Mouse (Mus musculus) neural tube, embryonic 13.5 days (tissue): ENCODE data around the gene Cnot11. TPM values are rescaled to one million over a fixed set of nuclear protein-coding genes. Genes with fewer than 3 reads are reported as not detected.
"Not testable (repeated sequence)": the region's sequence is repeated elsewhere in the genome, so short reads cannot be mapped to it uniquely, and the experiment has no call there.

Experiments used
- ATAC-seq: fragments of 200-750 bp; cut with Nextera tagmentation; 2 replicates; pipeline ENCODE4 v1.8.0; 2017; ENCODE audit warnings: low read depth, mild to moderate bottlenecking, moderate TSS enrichment, moderate library complexity
- H3K27ac ChIP-seq: fragments of 300-500 bp; sonication (generic); replicated peaks from 2 replicates; pipeline ENCODE4 v1.5.1; 2015; ENCODE audit warnings: moderate library complexity, mild to moderate bottlenecking, inconsistent platforms
- H3K27me3 ChIP-seq: fragments of 300-500 bp; sonication (generic); 2 replicates; pipeline ENCODE4 v1.6.1; 2015; ENCODE audit warnings: mild to moderate bottlenecking, inconsistent platforms
- H3K36me3 ChIP-seq: fragments of 300-500 bp; sonication (generic); 2 replicates; pipeline ENCODE4 v1.6.1; 2015; ENCODE audit warnings: mild to moderate bottlenecking, inconsistent platforms
- H3K4me1 ChIP-seq: fragments of 300-500 bp; sonication (generic); replicated peaks from 2 replicates; pipeline ENCODE4 v1.6.1; 2015; ENCODE audit warnings: inconsistent platforms
- H3K4me2 ChIP-seq: fragments of 300-500 bp; sonication (generic); 2 replicates; pipeline ENCODE4 v1.6.1; 2015; ENCODE audit warnings: inconsistent platforms, mild to moderate bottlenecking, moderate library complexity
- H3K4me3 ChIP-seq: fragments of 300-500 bp; sonication (generic); 2 replicates; pipeline ENCODE4 v1.5.1; 2015; ENCODE audit warnings: mild to moderate bottlenecking, inconsistent platforms
- H3K9ac ChIP-seq: fragments of 300-500 bp; sonication (generic); 2 replicates; pipeline ENCODE4 v1.6.1; 2015; ENCODE audit warnings: moderate library complexity, mild to moderate bottlenecking, inconsistent platforms
- H3K9me3 ChIP-seq: fragments of 300-500 bp; sonication (generic); 2 replicates; pipeline ENCODE4 v1.6.1; 2016; ENCODE audit warnings: inconsistent platforms
- WGBS: fragments of 180-500 bp; shearing (Covaris S2); methylation state at CpG from one replicate; pipeline ENCODE4 v1.1.7; 2015; 5-methylcytosine and 5-hydroxymethylcytosine counted together
- polyA plus RNA-seq: library from polyadenylated mRNA; unstranded; fragments of >200 nt; fragmentation: Nextera tagmentation; extraction: Ambion mirVana; gene quantifications from 2 replicates; pipeline ENCODE4 v1.2.1, GENCODE M21; 2015

Gene Cnot11
- polyA plus RNA-seq, 1 experiment from 2014 or later: 17.4 TPM

DNA sequence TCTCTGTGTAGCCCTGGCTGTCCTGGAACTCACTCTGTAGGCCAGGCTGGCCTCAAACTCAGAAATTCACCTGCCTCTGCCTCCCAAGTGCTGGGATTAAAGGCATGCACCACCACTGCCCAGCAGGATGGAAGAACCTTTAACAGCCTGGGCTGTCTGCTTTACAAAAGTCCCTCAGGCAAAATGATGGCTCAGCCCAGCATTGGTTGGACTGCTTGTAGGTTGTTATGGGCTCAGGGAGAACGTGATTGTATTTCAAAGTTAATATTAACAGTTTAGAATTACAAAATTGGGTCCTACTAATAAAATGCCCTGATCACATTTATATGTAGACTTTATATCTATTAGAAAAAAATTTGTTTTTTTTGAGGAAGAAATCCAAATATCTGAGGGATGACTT is 56.8 kb downstream of the Cnot11 start:
- not testable (repeated sequence) for H3K4me2 ChIP-seq, H3K9me3 ChIP-seq, H3K9ac ChIP-seq, H3K27me3 ChIP-seq, H3K36me3 ChIP-seq, H3K4me1 ChIP-seq, ATAC-seq, H3K4me3 ChIP-seq, H3K27ac ChIP-seq
- WGBS: 61% methylated on average over 1 of the region's 1 CpGs

DNA sequence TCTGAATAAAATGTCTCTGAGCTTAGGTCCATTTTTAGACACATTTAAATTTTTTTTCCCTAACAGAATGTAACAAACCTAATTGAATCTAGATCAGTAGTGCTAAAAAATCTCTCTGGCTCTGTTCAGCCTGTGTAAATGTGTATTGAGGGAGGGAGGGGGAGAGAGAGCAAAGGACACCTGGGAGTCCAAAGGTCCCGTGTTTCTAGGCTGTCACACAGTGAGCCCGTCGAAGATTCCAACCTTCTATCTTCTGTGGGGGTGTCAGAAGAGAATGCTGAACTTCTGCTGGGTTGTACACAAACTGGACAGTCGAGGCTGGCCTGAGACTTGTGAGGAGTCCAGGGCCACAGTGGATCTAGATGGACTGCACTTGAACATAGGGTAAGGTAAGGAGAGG is 57.3 kb downstream of the Cnot11 start:
- Histone ChIP-seq H3K4me1 (no peaks in the 10 kb centered on the region), H3K9me3 (no peaks in the 10 kb centered on the region), H3K27ac (no peak overlapping the region), H3K4me2 (no peak overlapping the region), H3K9ac (no peak overlapping the region), H3K27me3 (no peaks in the 10 kb centered on the region), H3K4me3 (no peak overlapping the region), H3K36me3 (no peaks in the 10 kb centered on the region)
- 80% methylated on average over 4 of the region's 4 CpGs for WGBS
- ATAC-seq: no peak

DNA sequence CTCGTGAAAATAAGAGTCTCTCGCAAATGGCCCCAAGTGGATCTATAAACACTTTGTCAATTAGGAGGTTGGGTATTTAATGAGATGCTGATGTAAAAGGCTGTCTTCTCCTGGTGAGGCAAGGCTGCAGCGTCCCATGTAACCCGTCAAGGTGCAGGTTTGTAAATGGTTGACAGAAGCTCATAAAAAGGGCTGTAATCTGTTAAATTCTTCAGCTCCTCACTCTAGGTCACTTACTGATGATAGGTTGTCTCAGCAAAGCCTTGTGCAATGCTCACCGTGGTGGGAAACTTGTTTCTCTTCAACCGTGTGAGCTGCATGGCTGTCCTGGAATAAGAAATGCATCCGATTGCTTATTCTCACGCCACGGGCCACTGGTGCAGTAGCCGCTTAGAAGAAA is 59.0 kb downstream of the Cnot11 start:
- Histone ChIP-seq H3K9ac (no peak overlapping the region), H3K4me3 (no peak overlapping the region), H3K27me3 (no peaks in the 10 kb centered on the region), H3K36me3 (no peaks in the 10 kb centered on the region), H3K9me3 (no peaks in the 10 kb centered on the region), H3K4me1 (no peaks in the 10 kb centered on the region), H3K4me2 (no peak overlapping the region), H3K27ac (no peak overlapping the region)
- ATAC-seq: no peak
- 74% methylated on average over 10 of the region's 10 CpGs for WGBS

Other genes with a start within 250 kb of the Cnot11 start
- gene Rpl31, start 167.2 kb upstream of the Cnot11 start, polyA plus RNA-seq: 321 and 382 TPM in 2 replicates
- 10.3 and 10.6 TPM in 2 replicates for gene Tbc1d8, start 56.2 kb upstream of the Cnot11 start, polyA plus RNA-seq
- gene Rnf149, start 42.4 kb downstream of the Cnot11 start, polyA plus RNA-seq: 31.1 and 31.4 TPM in 2 replicates
- 4.9 and 5.6 TPM in 2 replicates for gene Creg2, start 116.5 kb downstream of the Cnot11 start, polyA plus RNA-seq
- gene Rfx8, start 186.0 kb downstream of the Cnot11 start, polyA plus RNA-seq: 0.48 and 0.71 TPM in 2 replicates